Mouse (Mus musculus) kidney, adult 2 months (tissue): Measurements from ENCODE around the gene 1700023F06Rik.
"Not testable (repeated sequence)": the region's sequence is repeated elsewhere in the genome, so short reads cannot be mapped to it uniquely, and the experiment has no call there.

Experiments used
- CTCF ChIP-seq: fragments of 200-500 bp; conservative IDR thresholded peaks from 2 replicates; pipeline ENCODE4 v1.5.1; 2011; ENCODE audit warnings: low read depth, mild to moderate bottlenecking, control low read depth, low read length, moderate library complexity, mixed read lengths; ENCODE audit not compliant: insufficient read depth, insufficient read length
- POLR2A ChIP-seq: fragments of 200-500 bp; IDR thresholded peaks from one replicate; pipeline ENCODE4 v1.6.1; 2011; ENCODE audit warnings: low read depth, low read length, control low read depth

GRCm38 (mm10) chr11:103222718-103223117 is 14.4 kb upstream of the 1700023F06Rik start:
- not testable (repeated sequence) for TF ChIP-seq POLR2A, CTCF
